Mouse (Mus musculus) liver, adult 2 months (tissue): Measurements from ENCODE around the gene Ephb2. TPM values are rescaled to one million over a fixed set of nuclear protein-coding genes. Genes with fewer than 3 reads are reported as not detected.

ENCODE experiments used
- DNase-seq: peaks from one replicate; pipeline ENCODE4 v3.0.0-alpha.2; 2011; ENCODE audit warnings: low read depth, low spot score; ENCODE audit errors: extremely low read depth
- H3K27ac ChIP-seq: fragments of 200-500 bp; replicated peaks from 2 replicates; pipeline ENCODE4 v1.5.1; 2012; ENCODE audit warnings: low read depth, mild to moderate bottlenecking, control low read depth, inconsistent platforms, low read length; ENCODE audit not compliant: insufficient read depth
- H3K27me3 ChIP-seq: fragments of 200-500 bp; 2 replicates; pipeline ENCODE4 v1.6.1; 2012; ENCODE audit warnings: mild to moderate bottlenecking, moderate library complexity, low read length, inconsistent platforms; ENCODE audit not compliant: control insufficient read depth, insufficient read depth
- H3K36me3 ChIP-seq: fragments of 200-500 bp; 2 replicates; pipeline ENCODE4 v1.6.1; 2012; ENCODE audit warnings: low read length, inconsistent platforms; ENCODE audit not compliant: control insufficient read depth, insufficient read depth
- H3K4me1 ChIP-seq: fragments of 200-500 bp; 2 replicates; pipeline ENCODE4 v1.6.1; 2011; ENCODE audit warnings: low read length; ENCODE audit not compliant: control insufficient read depth, insufficient read depth
- H3K4me3 ChIP-seq: fragments of 200-500 bp; 2 replicates; pipeline ENCODE4 v1.5.1; 2011; ENCODE audit warnings: low read depth, mild to moderate bottlenecking, control low read depth, low read length, moderate library complexity; ENCODE audit not compliant: insufficient read depth
- H3K79me2 ChIP-seq: fragments of 200-500 bp; 2 replicates; pipeline ENCODE4 v1.6.1; 2012; ENCODE audit warnings: inconsistent platforms, mild to moderate bottlenecking, low read length, moderate library complexity; ENCODE audit not compliant: control insufficient read depth, insufficient read depth
- H3K9ac ChIP-seq: fragments of 200-500 bp; 2 replicates; pipeline ENCODE4 v1.6.1; 2012; ENCODE audit warnings: low read depth, mild to moderate bottlenecking, control low read depth, inconsistent platforms, low read length
- CTCF ChIP-seq: fragments of 200-500 bp; IDR thresholded peaks from 2 replicates; pipeline ENCODE4 v1.5.1; 2011; ENCODE audit warnings: low read depth, low read length, control low read depth
- POLR2A ChIP-seq: fragments of 200-500 bp; IDR thresholded peaks from 2 replicates; pipeline ENCODE4 v1.6.1; 2011; ENCODE audit warnings: low read length, control low read depth; ENCODE audit not compliant: insufficient read depth; ENCODE audit errors: extremely low read depth
- WGBS: fragments of 180-500 bp; shearing (Covaris S2); methylation state at CpG from one replicate; pipeline ENCODE4 v1.1.7; 2018; 5-methylcytosine and 5-hydroxymethylcytosine counted together
- polyA plus RNA-seq: library from polyadenylated mRNA; depleted of rRNA; stranded (reverse); fragments of >200 nt; gene quantifications from 2 replicates; pipeline ENCODE4 v1.2.3, GENCODE M21; 2012
- total RNA-seq: library from RNA; depleted of rRNA; stranded (reverse); fragments of >200 nt; gene quantifications from 2 replicates; pipeline ENCODE4 v1.2.3, GENCODE M21; 2014

Ephb2 gene
- total and polyA plus RNA-seq, 2 experiments, result 0.18 to 0.37 TPM

DNA sequence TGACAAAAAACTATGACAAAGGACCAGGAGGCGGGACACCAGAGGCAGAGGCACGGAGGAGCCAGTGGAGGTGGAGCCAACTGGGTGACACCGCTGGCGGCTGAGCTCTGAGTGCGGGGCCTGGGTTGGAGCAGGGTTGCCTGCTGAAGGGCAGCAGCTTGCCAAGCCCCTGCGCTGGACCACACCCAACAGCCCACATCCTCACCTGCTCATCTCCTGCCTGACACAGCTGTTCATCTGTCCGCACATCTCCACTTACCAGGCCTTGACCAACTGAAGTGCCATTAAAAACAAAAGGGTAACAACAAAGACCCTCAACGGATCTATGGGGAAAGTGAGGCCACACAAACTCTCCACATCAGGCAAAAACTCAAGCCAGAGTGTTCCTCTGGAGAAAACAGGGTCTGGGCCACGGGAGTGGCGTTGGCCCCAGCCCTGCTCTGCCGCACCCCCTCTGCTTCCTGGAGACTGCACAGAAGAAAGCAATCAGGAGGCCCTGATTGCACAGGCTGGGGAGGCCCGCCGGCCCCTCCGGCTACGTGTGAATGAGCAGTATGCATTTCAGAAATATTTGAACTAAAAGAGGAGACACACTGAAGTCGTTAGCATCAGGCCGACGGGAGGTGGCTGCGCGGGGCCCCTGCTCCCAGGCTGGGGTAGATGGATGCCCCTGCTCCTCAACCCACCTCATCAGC, 55.4 kb downstream of the Ephb2 start:
- Histone ChIP-seq H3K27ac (no peak overlapping the region), H3K36me3 (no peaks in the 10 kb centered on the region), H3K4me3 (no peak overlapping the region), H3K9ac (no peak overlapping the region), H3K27me3 (no peaks in the 10 kb centered on the region), H3K4me1 (no peaks in the 10 kb centered on the region), H3K79me2 (no peaks in the 10 kb centered on the region)
- no peak for DNase-seq
- no peak for TF ChIP-seq POLR2A
- no peak for TF ChIP-seq CTCF
- 89% methylated on average over 20 of the region's 20 CpGs for whole genome bisulfite sequencing

DNA sequence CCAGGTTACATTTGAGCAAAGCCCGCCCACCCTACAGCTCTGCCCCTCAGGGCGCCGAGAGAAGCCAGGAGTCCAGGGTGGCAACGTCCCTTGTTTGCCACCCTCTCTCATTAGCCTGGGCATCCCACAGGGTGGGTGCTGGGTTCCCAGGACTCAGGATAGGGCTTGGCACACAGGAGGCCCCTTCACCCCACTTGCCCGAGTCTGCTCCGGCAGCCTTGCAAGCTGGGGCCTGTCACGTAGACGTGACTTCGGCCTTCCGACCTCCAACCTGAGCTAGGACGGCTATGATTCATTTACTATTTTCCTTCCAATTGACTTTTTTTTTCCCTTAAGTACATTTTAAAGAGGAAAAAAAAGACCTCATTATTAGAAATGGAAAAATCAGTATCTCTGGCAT, 56.6 kb downstream of the Ephb2 start:
- no peaks in the 10 kb centered on the region for H3K27me3 ChIP-seq
- H3K4me1 ChIP-seq, result no peaks in the 10 kb centered on the region
- H3K4me3 ChIP-seq, result no peak overlapping the region
- H3K79me2 ChIP-seq, result no peaks in the 10 kb centered on the region
- WGBS, result 91% methylated on average over 11 of the region's 11 CpGs
- H3K36me3 ChIP-seq, result no peaks in the 10 kb centered on the region
- no peak overlapping the region for H3K9ac ChIP-seq
- H3K27ac ChIP-seq, result no peak overlapping the region
- no peak for DNase-seq
- TF ChIP-seq CTCF (no peak), POLR2A (no peak)

DNA sequence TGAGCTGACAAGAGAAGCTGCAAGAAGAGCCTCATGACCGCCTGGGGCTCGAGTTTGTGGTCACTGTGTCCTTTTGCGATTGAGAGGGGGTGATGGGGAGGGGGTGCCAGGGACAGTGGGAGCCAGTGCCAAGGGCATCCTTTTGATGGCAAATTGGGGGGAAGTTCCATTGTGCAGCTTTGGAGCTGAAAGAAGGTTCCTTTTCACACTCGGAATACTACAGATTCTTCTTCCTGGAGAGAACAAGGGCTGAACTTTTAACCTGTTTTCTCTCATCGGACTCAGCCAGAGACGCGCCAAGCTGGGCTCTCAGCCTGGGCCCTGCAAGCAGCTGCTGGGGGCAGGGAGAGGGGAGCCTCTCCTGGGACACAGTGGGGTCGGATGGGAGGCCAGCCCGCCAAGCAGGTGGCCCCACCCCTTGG, 59.3 kb downstream of the Ephb2 start:
- Histone ChIP-seq H3K36me3 (no peaks in the 10 kb centered on the region), H3K79me2 (no peaks in the 10 kb centered on the region), H3K27ac (no peak overlapping the region), H3K9ac (no peak overlapping the region), H3K4me1 (no peaks in the 10 kb centered on the region), H3K27me3 (no peaks in the 10 kb centered on the region), H3K4me3 (no peak overlapping the region)
- no peak for TF ChIP-seq CTCF
- no peak for TF ChIP-seq POLR2A
- 20% methylated on average over 9 of the region's 9 CpGs for WGBS
- no peak for DNase-seq

DNA sequence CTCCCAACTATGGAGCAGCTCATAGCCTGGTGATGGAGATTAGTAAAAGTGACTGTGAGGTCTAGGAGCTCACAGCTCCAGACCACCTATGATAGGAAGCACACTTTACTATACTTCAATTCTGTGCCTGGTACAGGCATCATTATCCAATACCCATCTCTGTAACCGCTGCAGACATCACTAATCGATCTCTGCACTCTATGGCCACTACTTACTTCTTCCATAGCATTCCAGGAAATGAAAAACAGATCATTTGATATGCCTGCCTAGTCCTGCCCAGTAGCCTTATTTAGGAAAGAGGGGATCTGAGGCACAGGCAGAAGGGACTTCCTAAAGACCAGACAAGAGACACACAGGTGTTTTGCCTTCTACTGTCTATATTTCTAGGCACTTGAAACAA, 59.9 kb downstream of the Ephb2 start:
- H3K27ac ChIP-seq, result no peak overlapping the region
- no peaks in the 10 kb centered on the region for H3K36me3 ChIP-seq
- H3K27me3 ChIP-seq, result no peaks in the 10 kb centered on the region
- H3K9ac ChIP-seq, result no peak overlapping the region
- H3K4me1 ChIP-seq, result no peaks in the 10 kb centered on the region
- H3K79me2 ChIP-seq, result no peaks in the 10 kb centered on the region
- DNase-seq, result no peak
- no peak overlapping the region for H3K4me3 ChIP-seq
- WGBS, result 78% methylated on average over 2 of the region's 2 CpGs
- TF ChIP-seq POLR2A, result no peak
- TF ChIP-seq CTCF, result no peak

DNA sequence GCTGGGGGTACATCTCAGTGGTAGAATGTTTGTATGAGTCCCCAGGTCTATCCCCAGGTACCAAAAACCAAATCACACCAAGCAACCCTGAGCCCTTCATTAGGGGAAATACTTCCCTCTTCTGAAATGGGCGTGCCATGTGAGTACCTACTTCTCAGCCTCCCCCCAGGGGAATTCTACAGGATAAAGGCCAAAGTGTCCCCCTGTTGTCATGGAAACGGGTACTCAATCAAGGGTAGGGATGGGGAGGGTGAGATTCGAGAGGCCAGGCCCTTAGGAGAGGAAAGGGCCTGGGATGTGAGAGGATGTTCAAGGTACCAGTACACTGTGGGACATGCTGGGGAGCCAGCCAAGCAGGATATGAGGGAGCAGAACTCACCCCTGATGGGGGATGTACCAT, 61.6 kb downstream of the Ephb2 start:
- 70% methylated on average over 3 of the region's 3 CpGs for WGBS
- no peak for DNase-seq
- TF ChIP-seq POLR2A (no peak), CTCF (no peak)
- Histone ChIP-seq H3K36me3 (no peaks in the 10 kb centered on the region), H3K27ac (no peak overlapping the region), H3K4me1 (no peaks in the 10 kb centered on the region), H3K27me3 (no peaks in the 10 kb centered on the region), H3K9ac (no peak overlapping the region), H3K79me2 (no peaks in the 10 kb centered on the region), H3K4me3 (no peak overlapping the region)

DNA sequence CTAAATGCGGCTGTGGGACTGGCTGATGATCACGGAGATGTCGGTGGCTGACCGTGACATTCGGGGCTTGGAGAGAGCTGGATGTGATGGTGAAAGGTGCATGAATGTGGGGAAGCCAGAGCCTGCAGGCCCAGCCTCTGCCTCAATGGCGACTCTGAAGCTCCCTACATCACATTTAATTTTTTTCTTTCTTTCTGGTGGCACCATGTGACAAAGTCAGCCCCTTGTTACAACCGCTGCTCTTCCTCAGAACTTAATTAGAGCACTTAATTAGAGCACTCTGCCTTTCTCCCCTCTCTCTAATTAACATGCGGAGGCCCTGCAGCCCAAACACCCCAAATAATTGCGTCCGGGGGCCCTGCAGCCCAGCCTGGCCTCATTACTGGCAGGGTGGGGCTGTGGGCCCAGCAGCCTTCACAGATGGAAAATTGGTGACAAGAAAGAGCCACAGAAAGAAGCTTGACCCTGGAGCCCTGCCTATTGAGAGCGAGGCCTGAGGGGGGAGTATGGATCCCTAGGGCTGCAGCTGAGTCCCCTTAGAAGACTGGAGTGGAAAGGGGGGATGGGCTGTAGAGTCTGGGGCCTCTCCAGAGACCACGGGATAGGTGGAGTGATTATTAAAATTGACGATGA, 62.7 kb downstream of the Ephb2 start:
- WGBS, result 89% methylated on average over 13 of the region's 13 CpGs
- Histone ChIP-seq H3K27me3 (no peaks in the 10 kb centered on the region), H3K4me1 (no peaks in the 10 kb centered on the region)

More for the DNA sequence above, 62.7 kb downstream of the Ephb2 start:
- Histone ChIP-seq H3K4me3 (no peak overlapping the region), H3K79me2 (no peaks in the 10 kb centered on the region), H3K36me3 (no peaks in the 10 kb centered on the region), H3K27ac (no peak overlapping the region), H3K9ac (no peak overlapping the region)
- no peak for DNase-seq
- TF ChIP-seq CTCF (no peak), POLR2A (no peak)
